Mouse (Mus musculus): ENCODE data around the gene Cenpn. TPM values are rescaled to one million over a fixed set of nuclear protein-coding genes. Genes with fewer than 3 reads are reported as not detected.

Cenpn gene
- polyA plus RNA-seq (2012; fragmentation: generic; extraction: Trizol) = 10 to 100 TPM in 1 of 2 experiments, 1 to 10 TPM in 1; 8.5 to 21.1 TPM

GRCm38 (mm10) chr8:116921337-116922059 lies at the start of gene Cenpn, which contains the start of gene Cmc2:
Cenpn (plus strand) TSS chr8:116921730.
Cmc2 (minus strand) TSS chr8:116921455.

GRCm38 (mm10) chr8:116943161-116943554 lies 21.6 kb downstream of the Cenpn start, which contains the start of gene Atmin:
Atmin (plus strand) TSS chr8:116943393.

GRCm38 (mm10) chr8:116978631-116979256 lies 57.2 kb downstream of the Cenpn start, which contains the start of gene 1700030J22Rik:
1700030J22Rik (minus strand) TSS chr8:116978959.

Other genes starting within 250 kb of the Cenpn start
- under 1 TPM; 0.17 to 0.48 TPM for gene Cdyl2, start 188.7 kb upstream of the Cenpn start, polyA plus RNA-seq (2012; fragmentation: generic; extraction: Trizol)
- gene Cmc2, start 275 bp upstream of the Cenpn start, polyA plus RNA-seq (2012; fragmentation: generic; extraction: Trizol) = 100 to 1,000 TPM in 1 of 2 experiments, 10 to 100 TPM in 1; 54.3 to 110 TPM
- 1 to 10 TPM; 1.8 to 7.3 TPM for gene Atmin, start 21.7 kb downstream of the Cenpn start, polyA plus RNA-seq (2012; fragmentation: generic; extraction: Trizol)
- gene 1700030J22Rik, start 57.2 kb downstream of the Cenpn start, polyA plus RNA-seq (2012; fragmentation: generic; extraction: Trizol) = 1 to 10 TPM in 1 of 2 experiments, under 1 TPM in 1; 0.33 to 1.3 TPM
- 10 to 100 TPM; 30.1 to 37.3 TPM for gene Gcsh, start 71.8 kb downstream of the Cenpn start, polyA plus RNA-seq (2012; fragmentation: generic; extraction: Trizol)
- under 1 TPM in 1 of 2 experiments, not detected in 1; 0.02 TPM for gene Pkd1l2, start 160.7 kb downstream of the Cenpn start, polyA plus RNA-seq (2012; fragmentation: generic; extraction: Trizol)
- under 1 TPM in 1 of 2 experiments, not detected in 1; 0.02 TPM for gene Bco1, start 174.1 kb downstream of the Cenpn start, polyA plus RNA-seq (2012; fragmentation: generic; extraction: Trizol)
- gene Gan, start 236.4 kb downstream of the Cenpn start, polyA plus RNA-seq (2012; fragmentation: generic; extraction: Trizol) = 1 to 10 TPM in 1 of 2 experiments, under 1 TPM in 1; 0.37 to 2.1 TPM